Mouse (Mus musculus): ENCODE measurements around the gene Ndufaf5. TPM values are rescaled to one million over a fixed set of nuclear protein-coding genes. Genes with fewer than 3 reads are reported as not detected.

The Ndufaf5 gene
- polyA plus RNA-seq, 1 experiment from 2014 or later = 9.2 TPM

- no peak overlapping the region for H3K4me3 ChIP-seq (ENCODE audit: low read depth, low read length)
- TF ChIP-seq CTCF (IDR thresholded peaks at IDR 0.05) (no peak), EP300 (IDR thresholded peaks at IDR 0.05) (no peak)
- H3K27me3 ChIP-seq (replicated peaks; ENCODE audit: insufficient read depth, low read length) = no peaks in the 10 kb centered on the region
- H3K36me3 ChIP-seq (ENCODE audit: insufficient read depth, low read length) = no peaks in the 10 kb centered on the region
- no peak for ATAC-seq
- no peak for DNase-seq (ENCODE audit: low spot score)
- no peak overlapping the region for H3K9ac ChIP-seq (replicated peaks; ENCODE audit: low read depth)
- no peak overlapping the region for H3K4me2 ChIP-seq (replicated peaks; ENCODE audit: low read depth, low read length)
- no peak overlapping the region for H3K27ac ChIP-seq (ENCODE audit: low read length)
- H3K4me1 ChIP-seq (ENCODE audit: insufficient read depth, low read depth, low read length) = no peaks in the 10 kb centered on the region
- 62% methylated on average over 2 of the region's 2 CpGs for WGBS
- H3K9me3 ChIP-seq (ENCODE audit: low read length) = no peaks in the 10 kb centered on the region
Measured at GRCm38 (mm10) chr2:140215415-140215814, 45.0 kb downstream of the Ndufaf5 start.

- Histone ChIP-seq H3K4me2 (replicated peaks; ENCODE audit: low read depth, low read length) (no peak overlapping the region), H3K4me3 (ENCODE audit: low read depth, low read length) (no peak overlapping the region), H3K4me1 (ENCODE audit: insufficient read depth, low read depth, low read length) (no peaks in the 10 kb centered on the region), H3K9me3 (ENCODE audit: low read length) (no peaks in the 10 kb centered on the region), H3K9ac (replicated peaks; ENCODE audit: low read depth) (no peak overlapping the region), H3K27ac (ENCODE audit: low read length) (no peak overlapping the region), H3K36me3 (ENCODE audit: insufficient read depth, low read length) (no peaks in the 10 kb centered on the region), H3K27me3 (replicated peaks; ENCODE audit: insufficient read depth, low read length) (no peaks in the 10 kb centered on the region)
- DNase-seq (ENCODE audit: low spot score) = no peak
- 50% methylated on average over 1 of the region's 1 CpGs for WGBS
- ATAC-seq = no peak
- no peak for TF ChIP-seq EP300 (IDR thresholded peaks at IDR 0.05)
- TF ChIP-seq CTCF (IDR thresholded peaks at IDR 0.05) = no peak
Measured at GRCm38 (mm10) chr2:140215965-140216364, 45.5 kb downstream of the Ndufaf5 start.

- no peaks in the 10 kb centered on the region for H3K4me1 ChIP-seq (ENCODE audit: insufficient read depth, low read depth, low read length)
- TF ChIP-seq EP300 (IDR thresholded peaks at IDR 0.05) = no peak
- TF ChIP-seq CTCF (IDR thresholded peaks at IDR 0.05) = no peak
- 61% methylated on average over 8 of the region's 8 CpGs for WGBS
- ATAC-seq (no peak), DNase-seq (ENCODE audit: low spot score) (no peak)
- no peaks in the 10 kb centered on the region for H3K36me3 ChIP-seq (ENCODE audit: insufficient read depth, low read length)
- no peaks in the 10 kb centered on the region for H3K9me3 ChIP-seq (ENCODE audit: low read length)
- no peaks in the 10 kb centered on the region for H3K27me3 ChIP-seq (replicated peaks; ENCODE audit: insufficient read depth, low read length)
- H3K27ac ChIP-seq (ENCODE audit: low read length) = no peak overlapping the region
- no peak overlapping the region for H3K9ac ChIP-seq (replicated peaks; ENCODE audit: low read depth)
- H3K4me3 ChIP-seq (ENCODE audit: low read depth, low read length) = no peak overlapping the region
- no peak overlapping the region for H3K4me2 ChIP-seq (replicated peaks; ENCODE audit: low read depth, low read length)
Measured at GRCm38 (mm10) chr2:140220325-140220724, 49.9 kb downstream of the Ndufaf5 start.

- no peak overlapping the region for H3K9ac ChIP-seq (replicated peaks; ENCODE audit: low read depth)
- DNase-seq (ENCODE audit: low spot score) (no peak), ATAC-seq (no peak)
- H3K36me3 ChIP-seq (ENCODE audit: insufficient read depth, low read length) = no peaks in the 10 kb centered on the region
- no peak overlapping the region for H3K4me3 ChIP-seq (ENCODE audit: low read depth, low read length)
- whole genome bisulfite sequencing = 24% methylated on average over 1 of the region's 1 CpGs
- H3K27ac ChIP-seq (ENCODE audit: low read length) = no peak overlapping the region
- TF ChIP-seq EP300 (IDR thresholded peaks at IDR 0.05) (no peak), CTCF (IDR thresholded peaks at IDR 0.05) (no peak)
- H3K9me3 ChIP-seq (ENCODE audit: low read length) = no peaks in the 10 kb centered on the region
- H3K27me3 ChIP-seq (replicated peaks; ENCODE audit: insufficient read depth, low read length) = no peaks in the 10 kb centered on the region
- no peak overlapping the region for H3K4me2 ChIP-seq (replicated peaks; ENCODE audit: low read depth, low read length)
- no peaks in the 10 kb centered on the region for H3K4me1 ChIP-seq (ENCODE audit: insufficient read depth, low read depth, low read length)
Measured at GRCm38 (mm10) chr2:140230295-140230694, 59.8 kb downstream of the Ndufaf5 start.

GRCm38 (mm10) chr2:140237245-140237644 lies 66.8 kb downstream of the Ndufaf5 start:
- H3K36me3 ChIP-seq (ENCODE audit: insufficient read depth, low read length) = no peaks in the 10 kb centered on the region
- no peak overlapping the region for H3K4me3 ChIP-seq (ENCODE audit: low read depth, low read length)
- H3K27me3 ChIP-seq (replicated peaks; ENCODE audit: insufficient read depth, low read length) = no peaks in the 10 kb centered on the region
- ATAC-seq = no peak
- no peak overlapping the region; the same call in 1 of the 2 replicates for H3K4me2 ChIP-seq (replicated peaks; ENCODE audit: low read depth, low read length)
- DNase-seq (ENCODE audit: low spot score) = peak; percentile 15
- no peaks in the 10 kb centered on the region for H3K4me1 ChIP-seq (ENCODE audit: insufficient read depth, low read depth, low read length)
- H3K9me3 ChIP-seq (ENCODE audit: low read length) = no peaks in the 10 kb centered on the region
- TF ChIP-seq CTCF (IDR thresholded peaks at IDR 0.05) (no peak), EP300 (IDR thresholded peaks at IDR 0.05) (no peak)
- 52% methylated on average over 6 of the region's 6 CpGs for WGBS
- H3K27ac ChIP-seq (ENCODE audit: low read length) = no peak overlapping the region
- H3K9ac ChIP-seq (replicated peaks; ENCODE audit: low read depth) = no peak overlapping the region

GRCm38 (mm10) chr2:140242398-140242797 lies 71.9 kb downstream of the Ndufaf5 start:
- Histone ChIP-seq H3K9me3 (ENCODE audit: low read length) (no peaks in the 10 kb centered on the region), H3K9ac (replicated peaks; ENCODE audit: low read depth) (no peak overlapping the region), H3K36me3 (ENCODE audit: insufficient read depth, low read length) (no peaks in the 10 kb centered on the region), H3K4me2 (replicated peaks; ENCODE audit: low read depth, low read length) (no peak overlapping the region), H3K27me3 (replicated peaks; ENCODE audit: insufficient read depth, low read length) (no peaks in the 10 kb centered on the region), H3K4me3 (ENCODE audit: low read depth, low read length) (no peak overlapping the region), H3K27ac (ENCODE audit: low read length) (no peak overlapping the region), H3K4me1 (ENCODE audit: insufficient read depth, low read depth, low read length) (no peaks in the 10 kb centered on the region)
- 69% methylated on average over 5 of the region's 5 CpGs for WGBS
- DNase-seq (ENCODE audit: low spot score) = no peak
- no peak for ATAC-seq
- TF ChIP-seq EP300 (IDR thresholded peaks at IDR 0.05) = no peak
- no peak for TF ChIP-seq CTCF (IDR thresholded peaks at IDR 0.05)

GRCm38 (mm10) chr2:140243105-140243504 lies 72.7 kb downstream of the Ndufaf5 start:
- no peak overlapping the region for H3K4me2 ChIP-seq (replicated peaks; ENCODE audit: low read depth, low read length)
- no peak overlapping the region for H3K27ac ChIP-seq (ENCODE audit: low read length)
- no peak for DNase-seq (ENCODE audit: low spot score)
- H3K27me3 ChIP-seq (replicated peaks; ENCODE audit: insufficient read depth, low read length) = no peaks in the 10 kb centered on the region
- H3K36me3 ChIP-seq (ENCODE audit: insufficient read depth, low read length) = no peaks in the 10 kb centered on the region
- no peak overlapping the region for H3K4me3 ChIP-seq (ENCODE audit: low read depth, low read length)
- no peaks in the 10 kb centered on the region for H3K4me1 ChIP-seq (ENCODE audit: insufficient read depth, low read depth, low read length)
- H3K9me3 ChIP-seq (ENCODE audit: low read length) = no peaks in the 10 kb centered on the region
- H3K9ac ChIP-seq (replicated peaks; ENCODE audit: low read depth) = no peak overlapping the region
- WGBS = 92% methylated on average over 5 of the region's 5 CpGs
- TF ChIP-seq CTCF (IDR thresholded peaks at IDR 0.05) = no peak
- no peak for TF ChIP-seq EP300 (IDR thresholded peaks at IDR 0.05)
- no peak for ATAC-seq

Other genes with a start within 250 kb of the Ndufaf5 start
- 13.1 and 13.3 TPM in 2 replicates for gene Tasp1, start 103.8 kb upstream of the Ndufaf5 start, polyA plus RNA-seq (2015; fragmentation: Nextera tagmentation; extraction: Ambion mirVana)
- not detected in 2 replicates for gene Gm17374, start 18.6 kb upstream of the Ndufaf5 start, polyA plus RNA-seq (2015; fragmentation: Nextera tagmentation; extraction: Ambion mirVana)
- gene Esf1, start 85 bp upstream of the Ndufaf5 start, polyA plus RNA-seq (2015; fragmentation: Nextera tagmentation; extraction: Ambion mirVana) = 12.1 and 15.1 TPM in 2 replicates
- gene Sel1l2, start 219.1 kb downstream of the Ndufaf5 start, polyA plus RNA-seq (2015; fragmentation: Nextera tagmentation; extraction: Ambion mirVana) = not detected in 2 replicates
- gene Macrod2, start 224.7 kb downstream of the Ndufaf5 start, polyA plus RNA-seq (2015; fragmentation: Nextera tagmentation; extraction: Ambion mirVana) = 22.7 and 25.8 TPM in 2 replicates

Measured in lung, postnatal 0 days (tissue).